Mouse (Mus musculus) cerebellum, postnatal 36 days (tissue): Measurements from ENCODE around the gene Mmrn1.

Experiments used
- DNase-seq, 2 experiments: peaks; one replicate each; pipeline ENCODE4 v3.0.0; 2021 to 2022; ENCODE audit warnings: mixed read lengths in 2 of 2

Gene Mmrn1

DNA sequence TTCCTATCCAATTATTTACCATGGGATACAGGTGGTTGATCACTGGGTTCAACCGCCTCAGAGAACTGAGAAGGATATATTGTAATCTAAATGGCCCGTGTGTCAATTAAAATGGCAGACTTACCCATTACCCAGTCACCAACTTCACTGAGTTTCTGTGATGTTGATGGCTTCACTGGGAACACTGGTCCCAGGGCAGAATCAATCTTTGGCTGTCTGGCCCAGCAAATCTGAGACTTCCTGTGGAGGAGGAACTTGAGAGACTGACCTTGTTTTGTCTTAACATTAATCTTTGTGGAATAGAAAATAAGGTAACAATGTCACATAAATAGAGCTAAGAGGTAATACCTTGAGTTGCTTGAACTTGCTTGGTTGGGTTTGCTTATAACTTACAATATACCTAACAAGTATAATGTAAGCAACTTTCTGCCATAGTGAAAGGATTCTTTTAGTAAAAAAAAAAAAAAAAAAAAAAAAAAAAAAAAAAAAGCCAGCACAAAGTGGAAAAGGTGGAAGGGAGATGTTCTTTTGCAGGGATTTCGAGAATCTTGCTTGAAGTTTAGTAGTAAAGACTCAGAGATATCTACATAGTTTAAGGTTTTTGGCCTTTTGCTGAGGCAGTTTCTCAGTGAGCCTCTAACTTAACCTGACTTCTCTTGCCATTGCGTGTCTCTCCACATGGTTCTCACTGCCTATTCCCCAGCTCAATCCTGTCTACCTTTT lies 68.8 kb downstream of the Mmrn1 start:
- DNase-seq = no peak

DNA sequence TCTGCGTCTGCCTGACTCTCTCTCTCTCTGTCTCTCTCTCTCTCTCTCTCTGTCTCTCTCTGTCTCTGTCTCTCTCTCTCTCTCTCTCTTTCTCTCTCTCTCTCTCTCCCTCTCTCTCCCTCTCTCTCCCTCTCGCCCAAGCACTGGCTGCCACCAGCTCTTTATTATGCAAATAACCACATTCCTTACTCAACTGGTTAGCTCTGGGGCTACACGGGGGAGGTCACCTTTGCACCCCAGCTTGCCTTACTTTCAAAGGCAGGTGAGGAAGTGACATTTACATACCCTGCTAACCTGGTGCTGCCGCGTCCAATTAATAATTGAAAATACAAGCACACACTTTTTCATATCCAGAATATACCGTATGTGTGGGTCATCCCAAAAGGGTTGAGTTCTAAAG lies 69.3 kb downstream of the Mmrn1 start:
- no peak for DNase-seq

GRCm38 (mm10) chr6:60994521-60994920 lies 69.7 kb downstream of the Mmrn1 start:
- no peak for DNase-seq

DNA sequence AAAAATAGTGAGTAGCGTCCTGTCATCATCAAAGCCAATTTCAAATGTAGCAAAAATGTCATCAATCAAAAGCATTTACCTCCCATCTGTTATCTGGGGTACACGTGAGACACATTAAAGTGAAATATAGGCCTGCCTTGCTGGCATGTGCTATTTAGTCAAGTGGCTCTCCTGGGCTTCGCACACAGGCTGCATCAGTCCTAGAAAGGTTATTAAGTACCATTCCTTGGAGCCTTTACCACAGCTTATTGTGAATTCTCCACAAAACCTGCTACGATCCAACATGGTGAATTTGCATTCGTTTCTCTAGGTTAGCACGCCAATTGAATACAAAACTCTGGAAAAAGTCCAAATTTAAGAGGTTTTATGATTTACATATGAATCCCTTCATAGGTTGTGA lies 70.8 kb downstream of the Mmrn1 start:
- DNase-seq = no peak

- DNase-seq = no peak
Measured at GRCm38 (mm10) chr6:60996328-60996727, 71.6 kb downstream of the Mmrn1 start.

DNA sequence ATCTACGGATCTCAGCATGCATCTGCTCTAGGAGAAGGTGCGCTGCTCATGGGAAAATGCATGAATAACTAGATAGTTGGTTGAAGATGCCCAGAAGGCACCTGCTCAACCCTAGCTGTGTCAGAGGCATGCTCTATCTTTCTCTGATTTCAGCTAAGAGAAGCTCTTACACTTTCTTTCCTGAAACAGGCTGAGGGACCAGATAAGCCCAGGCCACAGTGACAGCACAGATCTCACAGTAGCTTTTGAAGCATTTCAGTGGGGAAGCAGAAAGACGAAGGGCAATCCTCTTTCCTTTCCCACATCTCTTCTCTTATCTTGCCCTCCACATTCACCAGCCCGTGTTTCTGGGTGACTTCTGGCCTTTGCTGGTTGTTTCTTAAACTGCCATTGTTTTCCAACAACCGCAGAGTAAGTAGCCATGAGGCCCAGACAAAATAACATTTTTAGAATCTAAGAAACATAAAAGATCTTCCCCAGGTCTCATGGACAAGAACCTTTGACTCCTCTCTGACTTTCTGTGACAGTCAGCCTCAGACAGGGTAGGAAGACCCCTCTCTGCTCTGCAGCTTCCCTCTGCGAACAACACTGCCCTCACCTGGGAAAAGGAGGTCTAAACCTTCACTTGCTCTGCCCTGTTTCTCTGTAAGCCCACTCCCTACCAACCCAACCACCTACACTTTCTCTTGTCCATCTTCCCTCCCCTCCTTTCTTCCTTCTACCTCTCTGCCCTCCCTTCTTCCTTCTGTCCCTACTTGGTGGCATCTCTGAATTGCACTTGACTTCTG lies 76.4 kb downstream of the Mmrn1 start:
- no peak for DNase-seq

DNA sequence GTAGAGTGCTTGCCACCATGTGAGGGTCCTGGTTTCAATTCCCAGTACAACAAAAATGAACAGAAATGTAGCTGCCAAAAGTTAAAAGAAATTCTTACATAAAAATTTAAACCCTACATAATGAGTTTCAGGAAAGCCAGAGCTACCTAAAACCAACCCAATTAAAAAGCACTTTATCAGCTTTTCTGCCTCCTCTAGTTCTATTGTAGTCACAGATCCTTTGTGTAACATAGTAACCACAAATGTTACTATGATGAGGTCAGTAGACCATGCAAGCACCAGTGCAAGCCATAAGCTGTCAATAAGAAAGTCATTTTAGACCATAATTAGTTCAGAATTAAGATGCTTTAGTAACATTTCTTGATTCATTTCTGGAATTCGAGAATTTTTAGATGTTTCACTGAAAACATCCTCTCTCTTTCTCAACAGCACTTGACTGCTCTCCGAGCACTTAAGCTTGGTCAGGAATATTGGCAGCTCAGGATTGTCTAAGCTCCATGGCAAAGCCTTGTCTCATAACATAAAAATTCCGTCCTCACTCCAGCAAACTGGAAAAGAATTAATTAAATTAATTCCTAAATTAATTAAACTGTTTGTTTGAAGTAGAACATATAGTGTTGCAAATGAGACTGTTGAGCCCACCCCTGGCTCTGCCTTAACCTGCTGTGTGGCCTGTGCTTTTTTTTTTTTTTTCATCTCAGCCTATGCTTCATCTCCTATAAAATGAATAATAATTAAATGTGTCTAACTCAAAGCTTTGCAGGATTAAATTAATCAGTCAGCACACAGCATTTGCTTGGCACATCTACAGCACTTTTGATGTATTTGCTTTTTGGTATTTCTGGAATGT lies 79.4 kb downstream of the Mmrn1 start:
- DNase-seq = no peak

DNA sequence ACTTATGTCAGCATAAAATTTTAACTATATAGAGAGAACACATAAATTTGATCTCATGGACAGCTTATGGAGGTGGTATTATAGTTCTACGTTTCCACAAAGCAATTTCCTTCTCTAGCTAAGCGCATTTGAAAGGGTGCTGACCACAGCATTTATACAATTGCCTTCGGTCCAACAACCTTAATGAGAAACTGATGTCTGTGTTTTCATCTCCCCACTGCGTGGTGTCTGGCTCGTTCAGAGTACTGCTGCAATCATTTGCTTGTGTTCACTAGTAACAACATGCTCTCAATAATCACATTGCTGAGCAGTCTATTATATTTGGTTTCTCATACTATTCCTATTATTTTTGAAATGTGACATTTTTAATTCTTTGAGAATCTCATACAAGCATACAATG lies 89.0 kb downstream of the Mmrn1 start:
- no peak for DNase-seq

GRCm38 (mm10) chr6:61019689-61020088 lies 94.9 kb downstream of the Mmrn1 start:
- DNase-seq = no peak

DNA sequence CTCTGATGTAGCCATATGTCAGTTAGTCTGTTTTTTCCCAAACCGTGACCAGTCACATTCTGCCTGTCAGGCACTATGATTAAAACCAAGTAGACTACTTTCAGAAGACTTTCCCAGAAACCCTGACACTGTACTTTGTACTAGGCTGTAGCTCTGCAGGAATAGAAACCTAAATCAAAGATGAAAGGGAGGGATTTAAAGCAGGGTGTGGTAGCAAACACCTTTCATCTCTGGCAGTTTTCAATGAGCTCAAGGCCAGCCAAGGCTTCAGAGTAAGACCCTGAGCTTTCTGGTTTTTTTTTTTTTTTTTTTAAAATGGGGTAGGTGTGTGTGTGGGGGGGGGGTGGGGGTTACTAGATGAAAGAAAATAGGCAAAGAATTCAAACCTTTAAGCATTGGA lies 96.2 kb downstream of the Mmrn1 start:
- no peak for DNase-seq

DNA sequence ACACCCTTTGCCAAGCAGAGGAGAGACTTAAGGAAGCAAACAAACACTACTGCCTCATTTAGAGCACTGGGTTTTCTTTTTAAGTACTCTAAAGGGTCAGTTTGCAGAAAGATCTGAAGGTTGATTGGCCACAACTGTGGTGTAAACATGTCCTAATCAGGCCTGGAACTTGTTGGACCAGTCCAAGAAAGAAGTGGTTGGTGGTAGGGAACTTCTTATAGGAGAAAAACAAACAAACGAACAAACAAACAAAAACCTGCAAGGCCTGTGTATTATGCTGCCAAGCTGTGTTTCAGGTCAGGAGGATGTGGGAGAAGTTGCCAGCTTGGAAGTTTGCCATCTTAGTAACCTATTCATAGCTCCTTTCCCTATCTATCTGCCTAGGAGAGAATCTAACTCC lies 108.5 kb downstream of the Mmrn1 start:
- no peak for DNase-seq
